Mouse (Mus musculus) brain, embryonic 14.5 days (tissue): ENCODE results near the gene Hspa4. TPM values are rescaled to one million over a fixed set of nuclear protein-coding genes. Genes with fewer than 3 reads are reported as not detected.
"Not testable (repeated sequence)": the region's sequence is repeated elsewhere in the genome, so short reads cannot be mapped to it uniquely, and the experiment has no call there.

Experiments used
- DNase-seq: peaks from one replicate; pipeline ENCODE4 v3.0.0-alpha.2; 2011; ENCODE audit warnings: low read depth
- CTCF ChIP-seq: fragments of 200-500 bp; IDR thresholded peaks from 2 replicates; pipeline ENCODE4 v1.5.1; 2012; ENCODE audit warnings: inconsistent platforms, mild to moderate bottlenecking, moderate library complexity, borderline replicate concordance; ENCODE audit not compliant: insufficient read depth, insufficient read length; ENCODE audit errors: extremely low read depth
- POLR2A ChIP-seq: fragments of 200-500 bp; IDR thresholded peaks from 2 replicates; pipeline ENCODE4 v1.6.1; 2012; ENCODE audit warnings: mild to moderate bottlenecking, inconsistent platforms, borderline replicate concordance; ENCODE audit not compliant: poor library complexity, insufficient read depth, insufficient read length, severe bottlenecking; ENCODE audit errors: extremely low read depth
- polyA plus RNA-seq: library from polyadenylated mRNA; depleted of rRNA; stranded (reverse); fragments of >200 nt; gene quantifications from 2 replicates; pipeline ENCODE4 v1.2.3, GENCODE M21; 2012

Gene Hspa4
- polyA plus RNA-seq, 1 experiment, result 91.9 TPM

DNA sequence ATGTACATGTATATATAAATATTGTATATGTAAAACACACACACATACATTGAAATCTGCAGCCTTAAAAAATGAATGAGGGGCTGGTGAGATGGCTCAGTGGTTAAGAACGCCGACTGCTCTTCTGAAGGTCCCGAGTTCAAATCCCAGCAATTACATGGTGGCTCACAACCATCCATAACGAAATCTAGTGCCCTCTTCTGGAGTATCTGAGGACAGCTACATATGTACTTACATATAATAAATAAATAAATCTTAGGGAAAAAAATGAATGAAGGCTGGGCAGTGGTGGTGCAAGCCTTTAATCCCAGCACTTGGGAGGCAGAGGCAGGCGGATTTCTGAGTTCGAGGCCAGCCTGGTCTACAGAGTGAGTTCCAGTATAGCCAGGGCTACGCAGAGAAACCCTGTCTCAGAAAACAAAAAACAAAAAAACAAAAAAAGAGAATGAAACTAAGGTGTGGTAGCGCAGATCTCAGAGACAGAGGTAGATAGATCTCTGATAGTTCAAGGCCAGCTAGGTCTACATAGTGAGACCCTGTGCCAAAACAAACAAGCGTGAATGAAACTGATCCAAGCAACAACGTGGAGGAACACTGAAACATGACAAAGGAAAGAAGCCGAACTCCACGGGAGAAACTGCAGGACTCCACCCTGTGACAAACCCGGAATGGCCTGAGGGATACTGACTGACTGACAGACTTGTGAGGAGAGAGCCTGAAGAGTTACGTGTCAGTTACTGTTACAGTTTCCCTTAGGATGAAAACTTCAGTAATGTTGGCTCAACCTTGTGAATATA lies 4.0 kb upstream of the Hspa4 start:
- TF ChIP-seq CTCF (no peak), POLR2A (no peak)

GRCm38 (mm10) chr11:53301167-53301515 lies 884 bp upstream of the Hspa4 start:
- TF ChIP-seq POLR2A (no peak), CTCF (no peak)
- no peak for DNase-seq

More for the DNA sequence above, 4.0 kb upstream of the Hspa4 start:
- DNase-seq, result no peak

DNA sequence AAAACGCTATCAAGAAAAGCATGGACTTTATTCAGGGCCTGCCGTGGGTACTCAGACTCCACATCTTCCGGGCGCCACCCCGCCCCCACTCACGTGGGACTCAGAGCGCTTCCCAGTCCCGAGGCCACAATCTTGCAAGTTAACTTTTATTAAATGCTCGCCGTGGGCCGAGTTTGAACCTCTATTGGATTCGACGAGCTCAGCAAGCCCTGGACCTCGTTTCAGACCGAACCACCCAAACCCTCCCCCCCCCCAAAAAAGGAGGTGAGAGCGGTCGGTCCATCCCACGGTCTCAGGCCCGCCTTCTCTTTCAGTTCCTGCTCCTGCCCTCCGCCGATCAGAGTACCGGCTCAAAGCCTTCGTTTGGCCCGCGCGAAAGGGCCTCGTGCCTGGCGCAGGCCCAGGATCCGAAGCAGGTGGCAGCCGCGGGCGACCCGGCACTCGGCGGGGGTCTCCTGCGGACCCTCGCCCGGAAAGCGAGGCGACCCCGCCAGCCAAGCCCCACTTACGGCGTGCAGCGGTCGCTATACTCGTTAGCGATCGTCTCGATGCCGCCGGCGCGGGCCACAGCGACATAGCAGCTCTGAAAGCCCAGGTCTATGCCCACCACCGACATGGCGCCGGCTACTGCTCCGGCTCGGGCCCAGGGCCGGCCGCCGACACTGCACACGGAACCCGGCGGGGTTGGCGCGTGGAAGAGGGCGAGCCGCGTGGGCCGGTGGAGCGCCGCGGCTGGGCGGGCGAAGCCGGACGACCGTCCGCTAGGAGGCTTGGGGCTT lies 517 bp downstream of the Hspa4 start:
- TF ChIP-seq CTCF, result no peak
- TF ChIP-seq POLR2A, result no peak

DNA sequence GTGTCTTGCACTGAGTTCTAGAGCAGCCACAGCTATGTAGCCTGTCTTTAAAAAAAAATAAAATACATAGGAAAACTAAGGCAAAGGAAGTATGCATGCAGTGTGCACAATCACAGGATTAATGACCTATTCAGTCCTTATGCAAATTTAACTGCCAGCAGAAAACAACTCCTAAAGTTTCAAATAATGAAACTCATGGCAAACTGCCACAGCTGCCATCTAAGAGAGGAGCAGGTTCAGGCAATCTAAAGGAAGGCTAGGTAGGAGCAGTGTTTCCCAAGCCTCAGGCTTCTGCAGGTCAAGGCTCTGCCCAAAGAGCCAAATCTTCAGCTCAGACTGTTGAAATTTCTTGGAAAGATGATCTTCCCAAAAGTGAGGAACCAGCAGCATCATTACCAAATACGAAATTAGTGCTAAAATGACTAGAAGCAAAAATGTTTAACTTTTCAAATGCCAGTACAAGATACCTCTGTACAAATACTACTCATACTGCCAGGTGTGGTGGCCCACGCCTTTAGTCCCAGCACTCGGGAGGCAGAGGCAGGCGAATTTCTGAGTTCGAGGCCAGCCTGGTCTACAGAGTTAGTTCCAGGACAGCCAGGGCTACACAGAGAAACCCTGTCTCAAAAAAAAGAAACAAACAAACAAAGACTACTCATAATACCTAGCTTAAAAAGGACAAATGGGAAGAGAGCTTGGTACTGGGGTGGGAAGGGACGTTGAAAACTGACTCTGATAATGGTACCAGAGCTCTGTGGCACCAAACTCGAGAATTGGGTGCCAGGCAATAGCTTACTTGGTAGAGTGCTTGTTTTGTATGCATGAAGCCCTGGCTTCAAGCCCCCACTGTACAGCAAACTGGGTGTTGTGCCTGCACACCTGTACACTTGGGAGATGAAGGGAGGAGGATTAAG lies 2.1 kb downstream of the Hspa4 start:
- DNase-seq, result peak; percentile 59
- no peak for TF ChIP-seq POLR2A
- no peak for TF ChIP-seq CTCF

More for the DNA sequence above, 517 bp downstream of the Hspa4 start:
- DNase-seq, result peak; percentile 41

DNA sequence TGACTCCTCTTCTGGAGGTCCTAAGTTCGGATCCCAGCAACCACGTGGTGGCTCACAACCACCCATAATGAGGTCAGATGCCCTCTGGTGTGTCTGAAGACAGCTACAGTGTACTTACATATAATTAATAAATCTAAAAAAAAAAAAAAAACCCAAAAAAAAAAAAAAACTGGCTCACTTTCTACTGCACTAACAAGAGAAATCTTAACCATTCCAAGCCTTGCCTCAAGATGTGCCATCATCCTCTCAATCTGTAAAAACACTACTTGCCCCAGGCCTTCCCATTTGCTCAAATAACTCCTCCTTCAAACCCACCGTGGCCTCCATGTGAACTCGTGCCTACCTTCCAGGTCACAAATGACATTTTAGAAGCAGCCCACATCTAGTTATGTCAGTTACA lies 3.4 kb downstream of the Hspa4 start:
- no peak for DNase-seq
- TF ChIP-seq POLR2A (no peak), CTCF (no peak)

DNA sequence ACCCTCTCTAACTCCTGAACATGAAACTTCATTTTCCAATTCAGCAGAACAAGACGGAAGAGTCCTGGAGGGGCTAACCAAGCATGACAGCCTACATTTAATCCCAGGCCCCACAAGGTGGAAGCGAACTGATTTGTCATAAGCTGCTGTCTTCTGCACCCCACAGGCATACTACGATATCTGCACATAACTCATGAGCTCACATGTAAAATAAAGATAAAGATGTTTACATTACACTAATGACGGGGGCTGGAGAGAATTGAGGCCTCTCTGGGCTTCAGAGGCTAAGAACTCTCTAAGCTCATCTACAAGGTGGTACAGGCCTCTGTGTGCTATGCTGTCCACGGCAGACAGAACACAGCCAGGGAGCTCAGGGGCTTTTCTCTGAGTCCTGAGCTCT lies 5.8 kb downstream of the Hspa4 start:
- TF ChIP-seq CTCF (no peak), POLR2A (no peak)
- DNase-seq, result no peak

- DNase-seq, result no peak
- TF ChIP-seq CTCF (no peak), POLR2A (no peak)
Observed at GRCm38 (mm10) chr11:53290871-53291270, 9.4 kb downstream of the Hspa4 start.

GRCm38 (mm10) chr11:53290187-53290586 lies 10.1 kb downstream of the Hspa4 start:
- not testable (repeated sequence) for DNase-seq

GRCm38 (mm10) chr11:53285885-53286284 lies 14.4 kb downstream of the Hspa4 start:
- DNase-seq, result no peak
- no peak for TF ChIP-seq POLR2A
- no peak for TF ChIP-seq CTCF

DNA sequence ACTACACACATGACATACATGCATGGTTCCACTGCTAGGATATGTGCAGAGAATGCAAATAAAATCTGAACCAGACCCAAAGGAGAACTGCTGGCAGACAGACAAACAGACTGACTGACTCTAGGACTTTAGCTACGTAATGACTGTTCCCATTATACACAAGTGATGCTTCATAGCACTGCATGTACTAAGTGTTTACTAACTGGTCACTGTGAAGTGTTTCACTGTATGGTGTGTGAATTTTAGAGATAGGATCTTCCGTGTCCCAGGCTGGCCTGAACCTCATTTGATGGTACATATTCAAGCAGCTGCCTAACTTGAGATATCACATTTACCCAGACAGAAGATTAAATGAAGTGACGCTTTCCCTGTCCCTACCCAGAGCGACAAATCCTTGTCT lies 21.8 kb downstream of the Hspa4 start:
- no peak for TF ChIP-seq CTCF
- TF ChIP-seq POLR2A, result no peak

DNA sequence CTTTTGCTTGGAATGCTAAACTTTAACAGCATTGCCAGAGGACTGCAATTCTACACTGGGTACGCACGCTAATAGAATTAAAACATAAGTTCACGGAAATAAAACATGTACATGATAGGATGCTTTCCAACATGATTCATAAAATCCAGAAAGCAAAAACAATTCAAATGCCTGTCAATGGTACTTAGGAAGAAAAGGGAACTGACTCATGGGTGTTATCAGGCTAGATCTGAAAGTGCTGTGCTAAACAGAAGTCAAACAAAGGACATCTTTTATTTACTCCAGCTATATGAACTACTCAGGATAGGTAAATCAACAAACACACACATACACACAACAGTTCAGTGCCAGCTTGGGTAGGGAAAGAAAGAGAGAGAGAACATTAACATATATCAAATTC lies 24.9 kb downstream of the Hspa4 start:
- DNase-seq, result no peak
- TF ChIP-seq POLR2A, result no peak
- TF ChIP-seq CTCF, result no peak

More for the DNA sequence above, 21.8 kb downstream of the Hspa4 start:
- no peak for DNase-seq
